Mouse (Mus musculus) limb, embryonic 10.5 days (tissue): ENCODE results near the gene Arnt2. TPM values are rescaled to one million over a fixed set of nuclear protein-coding genes. Genes with fewer than 3 reads are reported as not detected.

Experiments used
- DNase-seq: peaks from one replicate; pipeline ENCODE4 v3.0.0-alpha.2; 2017; ENCODE audit warnings: low spot score
- H3K27ac ChIP-seq: fragments of 300-500 bp; sonication (generic); 2 replicates; pipeline ENCODE4 v1.5.1; 2016; ENCODE audit warnings: mild to moderate bottlenecking
- H3K27me3 ChIP-seq: fragments of 300-500 bp; sonication (generic); 2 replicates; pipeline ENCODE4 v1.6.1; 2016; ENCODE audit warnings: low read depth, mild to moderate bottlenecking; ENCODE audit not compliant: poor library complexity, severe bottlenecking
- H3K36me3 ChIP-seq: fragments of 300-500 bp; sonication (generic); 2 replicates; pipeline ENCODE4 v1.6.1; 2016; ENCODE audit warnings: mild to moderate bottlenecking, moderate library complexity
- H3K4me1 ChIP-seq: fragments of 300-500 bp; sonication (generic); 2 replicates; pipeline ENCODE4 v1.6.1; 2016
- H3K4me3 ChIP-seq: fragments of 300-500 bp; sonication (generic); 2 replicates; pipeline ENCODE4 v1.5.1; 2016; ENCODE audit warnings: mild to moderate bottlenecking, moderate library complexity
- H3K9me3 ChIP-seq: fragments of 300-500 bp; sonication (generic); replicated peaks from 2 replicates; pipeline ENCODE4 v1.6.1; 2016; ENCODE audit warnings: mild to moderate bottlenecking
- WGBS: fragments of 180-500 bp; shearing (Covaris S2); methylation state at CpG from one replicate; pipeline ENCODE4 v1.1.7; 2016; 5-methylcytosine and 5-hydroxymethylcytosine counted together
- polyA plus RNA-seq: library from polyadenylated mRNA; unstranded; fragments of >200 nt; fragmentation: Nextera tagmentation; extraction: Ambion mirVana; gene quantifications from 2 replicates; pipeline ENCODE4 v1.2.1, GENCODE M21; 2016

The Arnt2 gene
- polyA plus RNA-seq, 1 experiment from 2014 or later, result 18.4 TPM

- no peaks in the 10 kb centered on the region for H3K27me3 ChIP-seq
- no peaks in the 10 kb centered on the region for H3K9me3 ChIP-seq
- H3K4me1 ChIP-seq, result no peaks in the 10 kb centered on the region; the same call in 1 of the 2 replicates
- 87% methylated on average over 2 of the region's 2 CpGs for WGBS
- no peak for DNase-seq
- no peak overlapping the region for H3K27ac ChIP-seq
- H3K36me3 ChIP-seq, result peaks cover 22% of the 10 kb centered on the region
- H3K4me3 ChIP-seq, result no peak overlapping the region
These were observed 55.1 kb downstream of the Arnt2 start for GRCm38 (mm10) chr7:84354890-84355289.

GRCm38 (mm10) chr7:84350529-84350928 lies 59.4 kb downstream of the Arnt2 start:
- H3K4me3 ChIP-seq, result no peak overlapping the region
- no peaks in the 10 kb centered on the region for H3K9me3 ChIP-seq
- no peaks in the 10 kb centered on the region for H3K27me3 ChIP-seq
- no peak overlapping the region for H3K27ac ChIP-seq
- DNase-seq, result no peak
- H3K36me3 ChIP-seq, result peaks cover 35% of the 10 kb centered on the region
- no peaks in the 10 kb centered on the region for H3K4me1 ChIP-seq

GRCm38 (mm10) chr7:84349976-84350375 lies 60.0 kb downstream of the Arnt2 start:
- no peak overlapping the region for H3K27ac ChIP-seq
- 87% methylated on average over 2 of the region's 2 CpGs for WGBS
- no peak for DNase-seq
- no peaks in the 10 kb centered on the region for H3K9me3 ChIP-seq
- no peaks in the 10 kb centered on the region for H3K27me3 ChIP-seq
- H3K4me3 ChIP-seq, result no peak overlapping the region
- peaks cover 40% of the 10 kb centered on the region for H3K36me3 ChIP-seq
- H3K4me1 ChIP-seq, result no peaks in the 10 kb centered on the region

- H3K4me1 ChIP-seq, result no peaks in the 10 kb centered on the region
- H3K27me3 ChIP-seq, result no peaks in the 10 kb centered on the region
- H3K36me3 ChIP-seq, result peaks cover 54% of the 10 kb centered on the region
- no peak for DNase-seq
- H3K4me3 ChIP-seq, result no peak overlapping the region
- no peaks in the 10 kb centered on the region; the same call in 1 of the 2 replicates for H3K9me3 ChIP-seq
- 95% methylated on average over 9 of the region's 9 CpGs for WGBS
- H3K27ac ChIP-seq, result no peak overlapping the region
These were observed 61.6 kb downstream of the Arnt2 start for GRCm38 (mm10) chr7:84348145-84348911.

- Histone ChIP-seq H3K4me3 (no peak overlapping the region), H3K4me1 (no peaks in the 10 kb centered on the region), H3K27ac (no peak overlapping the region), H3K36me3 (peaks cover 60% of the 10 kb centered on the region), H3K27me3 (no peaks in the 10 kb centered on the region), H3K9me3 (no peaks in the 10 kb centered on the region; the same call in 1 of the 2 replicates)
- DNase-seq, result no peak
- 93% methylated on average over 3 of the region's 3 CpGs for WGBS
These were observed 66.8 kb downstream of the Arnt2 start for GRCm38 (mm10) chr7:84343160-84343559.

GRCm38 (mm10) chr7:84341001-84341400 lies 69.0 kb downstream of the Arnt2 start:
- 85% methylated on average over 1 of the region's 1 CpGs for WGBS
- Histone ChIP-seq H3K9me3 (no peaks in the 10 kb centered on the region; the same call in 1 of the 2 replicates), H3K36me3 (peaks cover 45% of the 10 kb centered on the region), H3K4me1 (no peaks in the 10 kb centered on the region), H3K27me3 (no peaks in the 10 kb centered on the region), H3K27ac (no peak overlapping the region), H3K4me3 (no peak overlapping the region)
- no peak for DNase-seq

GRCm38 (mm10) chr7:84339186-84339585 lies 70.8 kb downstream of the Arnt2 start:
- Histone ChIP-seq H3K27ac (no peak overlapping the region), H3K9me3 (no peaks in the 10 kb centered on the region; the same call in 1 of the 2 replicates), H3K27me3 (no peaks in the 10 kb centered on the region), H3K36me3 (peaks cover 27% of the 10 kb centered on the region), H3K4me3 (no peak overlapping the region), H3K4me1 (no peaks in the 10 kb centered on the region)
- WGBS, result 92% methylated on average over 1 of the region's 1 CpGs
- DNase-seq, result no peak

GRCm38 (mm10) chr7:84337768-84338167 lies 72.2 kb downstream of the Arnt2 start:
- Histone ChIP-seq H3K9me3 (no peaks in the 10 kb centered on the region), H3K36me3 (peaks cover 18% of the 10 kb centered on the region), H3K27me3 (no peaks in the 10 kb centered on the region), H3K27ac (no peak overlapping the region), H3K4me3 (no peak overlapping the region), H3K4me1 (peaks cover 1% of the 10 kb centered on the region; the same call in 1 of the 2 replicates)
- WGBS, result 94% methylated on average over 4 of the region's 4 CpGs
- no peak for DNase-seq

- no peak for DNase-seq
- Histone ChIP-seq H3K27me3 (no peaks in the 10 kb centered on the region), H3K4me3 (no peak overlapping the region), H3K4me1 (peaks cover 5% of the 10 kb centered on the region; the same call in 1 of the 2 replicates), H3K27ac (no peak overlapping the region), H3K9me3 (no peaks in the 10 kb centered on the region), H3K36me3 (peaks cover 11% of the 10 kb centered on the region; the same call in 1 of the 2 replicates)
- WGBS, result 86% methylated on average over 4 of the region's 4 CpGs
These were observed 73.1 kb downstream of the Arnt2 start for GRCm38 (mm10) chr7:84336907-84337306.

- DNase-seq, result no peak
- no peaks in the 10 kb centered on the region for H3K27me3 ChIP-seq
- H3K9me3 ChIP-seq, result no peaks in the 10 kb centered on the region
- H3K4me3 ChIP-seq, result no peak overlapping the region
- H3K4me1 ChIP-seq, result peaks cover 5% of the 10 kb centered on the region; the same call in 1 of the 2 replicates
- 86% methylated on average over 2 of the region's 2 CpGs for WGBS
- H3K36me3 ChIP-seq, result peaks cover 9% of the 10 kb centered on the region; the same call in 1 of the 2 replicates
- H3K27ac ChIP-seq, result no peak overlapping the region
These were observed 73.4 kb downstream of the Arnt2 start for GRCm38 (mm10) chr7:84336580-84336886.

GRCm38 (mm10) chr7:84335766-84336579 lies 74.0 kb downstream of the Arnt2 start:
- H3K4me1 ChIP-seq, result peaks cover 5% of the 10 kb centered on the region; the same call in 1 of the 2 replicates
- H3K4me3 ChIP-seq, result no peak overlapping the region
- no peaks in the 10 kb centered on the region for H3K27me3 ChIP-seq
- DNase-seq, result no peak
- H3K27ac ChIP-seq, result no peak overlapping the region
- H3K9me3 ChIP-seq, result no peaks in the 10 kb centered on the region
- 77% methylated on average over 6 of the region's 6 CpGs for WGBS
- H3K36me3 ChIP-seq, result peaks cover 10% of the 10 kb centered on the region; the same call in 1 of the 2 replicates

GRCm38 (mm10) chr7:84333996-84334395 lies 76.0 kb downstream of the Arnt2 start:
- Histone ChIP-seq H3K27ac (no peak overlapping the region), H3K4me1 (peaks cover 15% of the 10 kb centered on the region), H3K4me3 (no peak overlapping the region), H3K27me3 (0 out of 2 replicates have a peak, but pooled peaks cover 3% of the 10 kb centered on the region), H3K9me3 (no peaks in the 10 kb centered on the region), H3K36me3 (peaks cover 10% of the 10 kb centered on the region; the same call in 1 of the 2 replicates)
- WGBS, result 91% methylated on average over 3 of the region's 3 CpGs
- DNase-seq, result no peak
